Mouse (Mus musculus) heart, postnatal 14 days (tissue): ENCODE results near the gene Pou5f1. TPM values are rescaled to one million over a fixed set of nuclear protein-coding genes. Genes with fewer than 3 reads are reported as not detected.

Experiments used
- DNase-seq, 2 experiments: peaks; one replicate each; pipeline ENCODE4 v3.0.0; 2021 to 2022
- intact Hi-C: fragments of 180-260 bp; cut with DNase I; formaldehyde crosslinking; loops from one replicate; pipeline ENCODE4 v1.15.1; 2025
- total RNA-seq, 2 experiments: library from RNA; stranded (reverse); gene quantifications; 2 replicates each; pipeline ENCODE4 v1.2.3; 2021

Gene Pou5f1
- total RNA-seq, 2 experiments from 2014 or later: not detected

DNA sequence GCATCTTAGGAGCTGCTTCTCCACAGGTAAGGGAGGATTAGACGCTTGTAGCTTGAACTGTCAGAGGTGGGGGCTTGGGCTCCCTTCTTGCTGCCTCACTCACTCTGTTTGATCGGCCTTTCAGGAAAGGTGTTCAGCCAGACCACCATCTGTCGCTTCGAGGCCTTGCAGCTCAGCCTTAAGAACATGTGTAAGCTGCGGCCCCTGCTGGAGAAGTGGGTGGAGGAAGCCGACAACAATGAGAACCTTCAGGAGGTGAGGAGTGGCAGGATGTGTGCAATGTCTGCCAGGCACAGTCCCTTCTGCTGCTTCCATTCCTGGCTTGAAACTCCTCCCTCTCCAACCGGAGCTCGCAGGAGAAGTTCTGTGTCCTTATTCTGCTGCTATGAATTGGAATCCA is 3.5 kb downstream of the Pou5f1 start:
- peak; percentile 34 to 40 for DNase-seq
- intact Hi-C loops: loop anchor here (1.0 kb wide), 1 partner anchor 25 kb away; no protein-coding TSS in a partner anchor

DNA sequence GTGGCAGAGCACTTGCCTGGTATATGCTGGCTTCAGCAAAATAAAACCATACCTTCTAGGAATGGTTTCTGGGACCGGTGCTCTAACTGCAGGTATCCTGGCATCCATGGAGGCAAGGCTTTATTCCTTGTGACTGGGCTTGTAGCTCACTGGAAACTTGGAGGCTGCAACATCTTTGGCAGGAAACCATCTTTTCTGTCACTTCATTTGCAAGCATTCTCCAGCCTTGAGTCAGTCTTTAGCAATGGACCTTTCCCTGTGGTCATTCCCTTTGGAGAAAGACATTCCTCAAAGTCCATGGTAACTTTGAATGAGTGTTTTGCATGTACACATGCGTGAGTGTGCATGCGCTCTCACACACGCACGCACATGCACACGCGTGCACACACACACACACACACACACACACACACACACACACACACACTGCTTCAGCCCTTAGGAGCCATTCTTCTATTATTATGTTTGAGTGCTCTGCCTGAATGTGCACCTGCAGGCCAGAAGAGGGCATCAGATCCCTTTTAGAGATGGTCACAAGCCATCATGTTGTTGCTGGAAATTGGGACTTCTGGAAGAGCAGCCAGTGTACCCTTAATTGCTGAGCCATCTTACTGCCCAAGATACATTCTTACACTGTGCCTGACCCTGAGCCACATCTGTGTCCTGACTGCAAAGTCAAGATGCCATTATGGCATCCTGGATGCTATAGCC is 7.3 kb downstream of the Pou5f1 start:
- DNase-seq: no peak
- intact Hi-C loops: loop anchor here (2.0 kb wide), 1 partner anchor 20 kb away; the partner anchor contains the start of gene Psors1c2

DNA sequence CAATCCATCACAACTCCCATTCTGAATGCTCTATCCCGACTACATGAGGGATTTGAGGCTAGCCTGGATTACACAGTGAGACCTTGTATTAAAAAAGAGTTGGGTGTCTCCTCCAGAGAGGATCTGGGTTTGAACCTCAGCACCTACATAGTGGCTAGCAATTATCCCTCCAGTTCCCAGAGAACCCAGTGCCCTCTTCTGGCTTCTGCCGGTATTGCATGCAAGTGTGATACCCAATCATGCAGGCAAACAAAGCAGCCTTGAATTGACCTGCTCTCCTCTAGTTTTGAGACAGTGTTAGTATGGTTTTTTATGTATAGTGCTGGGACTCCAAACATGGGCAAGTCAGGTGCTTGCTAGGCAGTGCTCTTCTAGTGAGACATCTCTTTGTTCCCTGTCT is 8.1 kb downstream of the Pou5f1 start:
- DNase-seq: peak; percentile 75 to 86
- intact Hi-C loops: loop anchor here (2.0 kb wide), 1 partner anchor 19 kb away; the partner anchor contains the start of gene Psors1c2

DNA sequence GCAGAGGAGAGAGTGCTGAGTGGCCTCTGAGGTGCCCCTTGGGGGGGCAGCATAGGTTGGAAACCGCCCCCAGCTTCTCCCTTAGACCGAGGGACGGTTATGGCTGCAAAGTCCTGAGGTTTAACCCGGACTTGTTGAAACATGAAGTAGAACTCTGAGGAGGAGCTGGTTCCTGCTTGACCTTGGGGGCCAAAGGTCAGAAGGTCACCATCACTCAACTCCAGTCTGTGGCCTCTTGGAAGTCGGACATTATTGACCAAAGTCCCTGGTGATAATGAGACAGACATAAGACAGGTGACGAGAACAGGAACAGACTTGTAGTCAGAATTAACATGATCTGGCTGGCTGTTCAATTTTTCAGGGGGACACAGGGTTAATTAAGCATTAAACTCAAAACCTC is 8.9 kb downstream of the Pou5f1 start:
- intact Hi-C loops: no loop called here
- DNase-seq: no peak

DNA sequence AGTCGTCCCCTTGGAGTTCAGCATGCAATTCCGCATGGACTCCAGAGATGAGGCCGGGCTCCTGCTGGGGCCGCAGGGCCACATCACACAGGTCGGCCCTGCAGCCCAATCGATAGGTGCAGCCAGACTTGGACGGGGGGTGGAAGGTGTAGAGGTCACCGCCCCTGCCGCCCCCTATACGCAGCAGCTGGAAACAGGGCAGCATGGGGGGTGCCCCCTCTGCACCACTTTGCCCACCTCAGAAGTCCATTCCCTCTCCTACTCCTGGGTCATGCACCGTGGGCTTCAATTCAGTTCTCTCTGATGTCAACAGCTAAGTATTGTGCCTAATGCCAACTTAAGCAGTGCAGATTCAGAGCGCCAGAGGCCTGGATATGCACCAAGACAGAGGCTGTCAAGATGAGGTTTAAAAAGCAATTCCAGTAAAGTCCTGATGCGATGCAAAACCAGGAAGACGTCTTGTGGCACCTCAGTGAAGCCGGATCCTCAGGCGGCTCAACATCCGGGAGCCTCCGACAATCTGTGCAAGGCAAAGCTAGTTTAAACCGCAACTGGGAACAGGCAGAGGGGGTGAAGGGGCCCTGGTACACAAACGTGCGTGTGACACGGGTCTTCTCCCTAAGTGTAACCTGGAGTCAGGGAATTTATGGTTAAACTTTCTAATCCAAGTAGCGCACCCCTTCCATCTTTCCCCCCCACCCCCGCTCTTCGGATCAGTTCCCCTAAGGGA is 10.3 kb downstream of the Pou5f1 start:
- peak in 1 of 2 experiments; percentile 44 for DNase-seq
- intact Hi-C loops: no loop called here

DNA sequence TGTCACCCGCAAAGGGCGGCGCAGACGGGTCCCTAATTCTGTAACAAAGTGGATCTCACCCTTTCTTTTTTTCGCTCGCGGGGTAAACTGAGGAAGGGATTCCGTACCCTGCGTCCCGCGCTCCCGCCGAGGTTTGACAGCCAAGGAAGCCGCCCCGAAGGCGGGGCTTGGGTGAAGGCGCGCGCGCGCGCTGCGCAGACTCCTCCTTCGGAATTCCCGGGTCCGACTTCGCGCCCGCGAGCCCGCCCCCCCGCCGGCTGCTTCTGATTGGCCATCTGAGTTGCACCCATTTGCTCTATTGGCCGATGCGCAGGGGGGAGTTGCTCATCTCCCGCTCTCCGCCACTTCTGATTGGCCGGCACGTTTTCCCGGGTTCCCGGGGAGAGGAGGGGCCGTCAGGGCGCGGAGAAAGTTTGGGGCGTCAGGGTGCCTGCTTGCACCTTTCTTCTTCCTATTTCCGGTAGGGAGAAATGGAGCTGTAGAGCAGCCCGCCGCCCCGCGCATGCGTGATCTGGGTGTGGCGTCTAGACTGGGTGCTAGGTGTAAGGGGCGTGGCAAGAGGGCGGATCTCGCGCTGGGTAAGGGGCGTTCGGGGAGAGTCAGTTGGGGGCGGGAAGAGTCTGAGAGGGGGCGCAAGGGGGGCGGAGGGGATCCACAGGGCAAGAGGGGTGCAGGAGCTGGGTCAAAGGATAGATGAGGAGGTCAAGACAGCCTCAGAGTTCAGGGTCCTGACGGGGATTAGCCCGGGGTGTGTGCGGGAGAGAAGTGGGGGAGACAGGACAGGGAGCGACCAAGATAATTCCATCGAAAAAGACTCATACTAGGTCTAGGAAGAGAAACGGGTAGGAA is 11.1 kb downstream of the Pou5f1 start, which contains the start of the genes Tcf19 and Cchcr1:
Gene Tcf19, minus strand, starts transcription at position 173 of the 849 bp plus-strand sequence.
Gene Cchcr1, plus strand, starts transcription at position 449 of the 849 bp plus-strand sequence.
- intact Hi-C loops: no loop called here
- DNase-seq: peak; percentile 95 to 96

DNA sequence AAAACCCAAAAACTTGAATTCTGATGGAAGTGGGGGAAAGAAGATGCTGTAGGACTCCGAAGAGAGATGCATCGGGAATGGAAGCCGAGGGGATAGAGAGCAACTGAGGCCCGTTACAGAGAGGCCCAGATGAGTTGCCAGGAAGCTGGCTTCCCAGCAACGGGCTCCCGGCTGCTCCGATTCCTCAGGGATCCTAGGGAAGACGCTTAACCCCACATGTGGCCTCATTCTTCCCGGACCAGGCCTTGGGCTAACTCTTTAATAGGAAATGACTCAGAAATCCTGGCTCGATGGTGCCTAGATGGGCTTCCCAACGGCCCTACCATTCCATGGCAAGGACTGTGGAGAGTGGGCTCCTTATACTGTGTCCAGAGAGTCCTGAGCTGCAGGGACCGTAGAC is 11.7 kb downstream of the Pou5f1 start:
- no peak for DNase-seq
- intact Hi-C loops: no loop called here

DNA sequence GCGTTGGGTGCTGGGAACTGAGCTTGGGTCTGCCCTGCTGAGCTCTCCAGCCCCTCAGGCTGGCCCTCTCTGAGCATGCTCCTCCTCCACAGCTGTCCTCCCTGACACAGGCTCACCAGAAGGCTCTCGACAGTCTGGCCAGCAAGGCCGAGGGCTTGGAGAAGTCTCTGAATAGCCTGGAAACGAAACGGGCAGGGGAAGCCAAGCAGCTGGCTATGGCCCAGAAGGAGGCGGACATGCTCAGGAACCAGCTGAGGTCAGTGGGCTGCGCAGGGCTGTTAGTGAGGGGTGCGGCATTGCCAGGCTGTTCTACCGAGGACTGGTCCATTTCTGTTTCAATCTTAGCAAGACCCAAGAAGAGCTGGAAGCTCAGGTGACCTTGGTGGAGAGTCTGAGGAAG is 18.5 kb downstream of the Pou5f1 start:
- intact Hi-C loops: no loop called here
- no peak for DNase-seq

DNA sequence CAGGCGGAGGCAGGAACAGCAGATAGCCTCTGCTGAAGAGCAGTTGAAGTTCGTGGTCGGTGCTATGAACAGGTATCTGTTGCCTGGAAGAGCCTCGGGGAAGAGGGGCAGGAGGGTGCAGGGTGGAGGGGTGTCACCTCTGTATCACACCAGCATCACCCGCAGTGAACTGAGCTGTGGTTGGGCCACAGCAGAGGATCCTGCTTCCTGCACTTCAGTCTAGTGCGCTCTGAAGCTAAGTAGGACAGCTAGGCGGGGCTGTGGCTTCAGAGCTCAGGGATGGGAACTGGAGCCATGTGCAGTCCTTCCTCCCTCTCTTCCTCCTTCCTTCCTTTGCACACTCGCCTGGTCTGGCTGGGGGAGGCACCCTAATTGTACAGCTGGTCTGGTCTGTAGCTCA is 20.8 kb downstream of the Pou5f1 start:
- DNase-seq: no peak
- intact Hi-C loops: no loop called here

DNA sequence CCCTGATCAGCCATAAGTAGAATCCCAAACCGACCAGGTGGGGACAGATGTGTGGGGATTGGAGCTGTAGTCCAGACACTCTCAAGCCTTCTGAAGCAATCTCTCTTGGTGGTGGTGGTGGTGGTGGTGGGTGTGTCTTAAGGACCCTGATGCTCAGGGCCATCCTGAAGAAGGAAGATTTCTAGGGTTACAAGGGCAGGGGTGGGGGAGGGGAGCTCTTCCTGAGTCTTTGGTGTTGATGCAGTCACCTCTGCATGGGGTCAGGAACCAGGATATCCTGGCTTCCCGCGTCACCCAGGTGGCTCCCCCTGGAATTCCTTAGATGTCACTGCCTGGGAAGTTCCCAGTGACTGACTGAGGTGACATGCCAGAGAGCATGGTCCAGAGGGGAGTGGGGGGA is 26.5 kb downstream of the Pou5f1 start:
- no peak for DNase-seq
- intact Hi-C loops: loop anchor here (2.0 kb wide), 1 partner anchor 20 kb away; no protein-coding TSS in a partner anchor

DNA sequence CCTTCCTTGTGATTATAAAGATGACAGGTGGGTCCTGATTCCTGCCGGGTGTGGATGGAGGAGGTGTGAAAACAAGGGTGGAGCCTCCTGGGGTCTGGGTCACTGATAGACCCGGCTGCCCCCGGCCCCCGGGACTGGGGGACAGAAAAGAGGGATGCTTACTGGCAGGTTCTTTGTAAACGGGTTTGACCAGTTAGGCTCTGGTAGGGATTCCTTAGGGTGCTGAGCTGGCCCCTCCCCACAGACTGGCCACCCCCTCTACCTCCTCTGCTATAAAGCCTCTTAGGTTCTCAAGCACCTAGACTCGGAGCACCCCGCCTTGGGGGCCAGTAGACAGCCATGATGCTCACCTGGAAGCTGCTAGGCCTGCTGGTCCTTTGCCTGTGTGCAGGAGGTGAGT is 27.1 kb downstream of the Pou5f1 start, which contains the start of gene Psors1c2:
Gene Psors1c2, plus strand, starts transcription at position 301 of the 400 bp plus-strand sequence.
- intact Hi-C loops: loop anchor here (2.0 kb wide), 1 partner anchor 20 kb away; no protein-coding TSS in a partner anchor
- no peak for DNase-seq

DNA sequence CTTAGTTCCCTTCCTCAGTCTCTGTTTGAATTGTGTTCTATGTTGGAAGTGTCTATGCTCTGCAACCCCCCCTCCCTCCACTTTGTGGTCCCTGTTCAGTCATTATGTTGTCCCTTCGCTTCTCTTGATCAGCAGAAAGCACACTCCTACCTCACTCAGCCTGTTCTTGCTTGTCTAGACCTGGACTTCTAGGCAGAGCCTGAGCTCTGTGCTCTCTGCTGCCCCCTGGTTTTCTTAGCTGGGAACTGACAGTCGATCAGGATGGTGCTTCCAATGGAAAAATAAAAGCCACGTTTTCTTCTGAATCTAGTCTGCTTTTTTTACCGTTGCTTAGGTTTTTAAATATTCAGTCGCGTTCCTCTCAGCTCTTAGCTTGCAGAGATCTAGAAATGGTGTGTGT is 28.5 kb downstream of the Pou5f1 start:
- intact Hi-C loops: no loop called here
- DNase-seq: peak; percentile 72 to 83

DNA sequence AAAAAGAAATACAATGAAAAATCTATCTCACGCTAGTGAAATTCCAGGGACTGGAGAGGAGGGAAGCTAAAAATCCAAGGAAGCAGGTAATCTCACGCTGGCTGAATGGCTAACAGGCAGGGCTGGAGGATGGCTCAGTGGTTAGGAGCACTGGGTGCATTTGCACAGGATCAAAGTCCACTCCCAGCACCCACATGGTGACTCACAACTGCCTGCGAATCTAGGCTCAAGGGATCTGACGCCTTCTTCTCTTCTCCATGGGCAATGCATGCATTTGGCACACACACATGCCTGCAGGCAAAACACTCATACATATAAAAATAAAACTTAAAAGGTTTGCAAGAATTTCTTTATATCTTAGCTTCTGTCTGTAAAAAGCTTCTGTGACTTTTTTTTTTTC is 31.6 kb downstream of the Pou5f1 start:
- intact Hi-C loops: no loop called here
- no peak for DNase-seq

DNA sequence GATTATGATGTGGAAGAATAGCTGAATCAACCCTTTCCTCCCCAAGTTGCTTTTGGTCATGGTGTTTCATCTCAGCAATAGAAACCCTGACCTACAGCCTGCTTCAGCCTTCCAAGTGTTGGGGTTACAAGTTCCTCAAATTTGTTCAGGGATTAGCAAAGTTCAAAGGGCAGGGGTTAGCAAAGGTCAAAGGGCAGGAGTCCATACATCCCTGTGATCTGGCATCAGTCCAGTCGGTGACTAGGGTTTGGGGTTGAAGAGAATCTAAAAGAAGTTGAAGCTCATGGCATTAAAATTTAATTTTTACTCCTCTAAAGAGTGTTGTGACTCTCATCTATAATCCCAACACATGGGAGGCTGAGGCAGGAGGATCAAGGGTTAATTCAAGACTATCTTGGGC is 32.7 kb downstream of the Pou5f1 start:
- intact Hi-C loops: no loop called here
- no peak for DNase-seq

DNA sequence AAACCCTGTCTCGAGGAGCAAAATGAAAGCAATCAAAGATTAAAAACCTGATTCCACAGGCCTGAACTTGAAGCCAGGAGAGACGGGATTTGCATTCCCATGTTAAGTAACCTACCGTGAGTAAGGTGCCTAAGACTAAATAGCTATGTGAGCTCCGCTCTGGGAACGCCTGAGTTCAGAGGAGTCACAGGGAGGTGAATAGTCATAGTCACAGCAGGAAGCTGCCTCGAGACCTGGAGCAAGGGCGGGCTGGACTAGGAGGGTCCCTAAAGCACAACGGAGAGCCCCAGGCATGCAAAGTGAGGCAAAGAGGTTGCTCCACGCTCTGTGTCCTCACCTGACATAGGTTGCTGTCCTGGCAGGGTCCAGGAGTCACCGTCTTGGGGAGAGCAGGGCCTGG is 33.7 kb downstream of the Pou5f1 start:
- no peak for DNase-seq
- intact Hi-C loops: no loop called here

DNA sequence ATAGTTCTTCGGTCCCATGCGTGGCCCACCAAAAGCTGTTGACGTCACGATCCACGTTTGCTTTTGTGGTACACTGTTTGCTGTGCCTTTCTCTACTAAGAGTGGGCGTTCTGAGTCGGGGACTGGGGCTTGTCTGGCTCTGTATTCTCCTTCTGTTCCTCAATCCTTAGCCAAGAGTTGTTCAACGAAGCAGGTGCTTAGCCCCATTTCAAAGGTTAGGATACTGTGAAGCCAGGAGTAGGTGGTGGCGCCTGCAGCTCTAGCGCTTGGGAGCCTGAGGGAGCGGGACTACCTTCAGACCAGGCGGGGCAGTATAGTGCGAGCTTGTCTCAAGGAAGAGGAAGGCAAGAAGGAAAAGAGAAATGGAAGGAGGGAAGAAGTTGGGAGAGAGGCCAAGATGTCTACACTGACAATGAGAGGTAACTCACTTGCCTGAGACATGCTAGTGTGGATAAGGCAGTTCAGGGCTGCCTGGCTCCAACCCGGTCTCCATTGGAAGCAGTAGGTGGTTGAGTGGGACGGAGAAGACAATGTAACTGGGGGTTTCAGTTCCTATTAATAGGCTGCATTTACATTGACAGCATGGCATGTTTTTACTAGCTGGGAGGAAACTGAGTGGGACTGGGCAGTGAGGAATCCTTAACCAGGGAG is 37.1 kb downstream of the Pou5f1 start:
- DNase-seq: no peak
- intact Hi-C loops: no loop called here

DNA sequence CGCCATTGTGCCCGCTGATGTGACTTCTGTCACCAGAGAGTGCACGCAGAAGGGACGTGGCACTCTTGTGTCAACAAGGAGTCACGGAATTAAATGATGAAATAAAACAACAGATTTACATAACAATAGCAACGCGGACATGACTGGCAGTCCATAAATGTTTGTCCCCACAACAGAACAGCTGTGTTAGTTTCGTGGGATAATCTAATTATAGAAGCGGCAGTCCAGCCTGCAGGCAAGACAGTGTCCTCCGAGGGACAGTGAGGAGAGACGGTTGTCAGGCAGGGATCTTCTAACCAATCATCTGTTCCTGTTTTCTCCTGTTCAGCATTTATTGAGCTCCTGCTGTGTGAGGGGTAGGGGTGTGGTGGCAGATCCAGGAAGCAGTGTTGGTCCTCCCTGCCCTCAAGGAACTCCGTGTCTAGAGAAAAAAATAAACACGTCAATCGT is 37.6 kb downstream of the Pou5f1 start:
- intact Hi-C loops: no loop called here
- DNase-seq: no peak

DNA sequence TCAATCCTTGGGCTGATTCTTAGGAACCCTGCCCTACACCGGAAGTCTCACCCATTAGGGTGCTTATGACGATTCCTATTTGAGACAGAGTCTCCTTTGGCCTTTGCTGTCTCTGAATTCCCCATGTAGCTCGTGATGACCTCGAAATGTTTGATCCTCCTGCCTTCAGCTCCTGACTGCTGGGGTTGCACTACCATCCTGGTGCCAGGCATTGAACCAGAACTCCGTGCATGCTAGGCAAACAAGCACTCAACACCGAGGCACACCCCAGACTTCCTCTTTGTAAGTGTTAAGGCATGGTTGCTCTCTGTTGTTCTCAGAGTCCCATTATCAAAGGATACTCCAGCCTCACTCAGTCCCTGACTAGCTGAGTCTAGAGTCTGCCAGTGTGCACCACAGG is 38.2 kb downstream of the Pou5f1 start:
- DNase-seq: no peak
- intact Hi-C loops: loop anchor here (2.0 kb wide), 1 partner anchor 35 kb away; no protein-coding TSS in a partner anchor

DNA sequence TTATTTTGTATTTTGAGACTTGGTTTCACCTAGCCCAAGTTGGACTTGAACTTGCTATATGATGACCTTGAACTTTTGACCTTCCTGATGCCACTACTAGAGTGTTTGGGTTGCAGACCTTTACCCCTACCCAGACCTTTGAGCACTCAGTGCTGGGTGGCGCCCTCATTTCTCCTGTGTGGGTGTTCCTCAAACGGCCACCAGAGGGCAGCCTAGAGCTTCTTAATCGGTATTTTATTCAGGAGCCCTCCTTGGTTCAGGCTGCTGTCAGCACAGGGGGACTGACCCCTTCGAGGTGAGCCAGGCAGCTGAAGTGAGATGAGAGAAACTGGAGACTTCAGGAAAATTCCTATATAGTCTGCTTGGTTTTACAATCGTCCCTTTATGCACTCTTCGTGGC is 38.9 kb downstream of the Pou5f1 start:
- intact Hi-C loops: loop anchor here (2.0 kb wide), 1 partner anchor 34 kb away; no protein-coding TSS in a partner anchor
- peak; percentile 53 to 72 for DNase-seq

DNA sequence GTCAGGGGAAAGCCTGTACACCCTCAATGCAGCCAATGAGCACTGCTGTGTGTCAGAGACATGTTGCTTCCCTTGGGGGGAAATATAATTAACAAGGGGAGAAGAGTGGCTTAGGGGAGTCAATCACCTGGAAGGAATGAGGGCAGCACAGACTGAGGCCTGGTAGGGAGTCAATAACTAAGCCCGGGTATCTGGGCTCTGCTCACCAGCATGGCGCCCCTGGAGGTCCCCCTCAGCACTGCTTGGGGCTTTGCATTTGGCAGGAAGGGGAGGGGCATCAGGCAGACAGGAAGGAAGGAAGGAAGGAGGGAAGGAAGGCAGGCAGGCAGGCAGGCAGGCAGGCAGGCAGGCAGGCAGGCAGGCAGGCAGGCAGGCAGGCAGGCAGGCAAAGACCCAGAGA is 41.6 kb downstream of the Pou5f1 start:
- no peak for DNase-seq
- intact Hi-C loops: no loop called here
